8 mouse cellular contexts compared by ENCODE assay signal in the genomic region with DNA sequence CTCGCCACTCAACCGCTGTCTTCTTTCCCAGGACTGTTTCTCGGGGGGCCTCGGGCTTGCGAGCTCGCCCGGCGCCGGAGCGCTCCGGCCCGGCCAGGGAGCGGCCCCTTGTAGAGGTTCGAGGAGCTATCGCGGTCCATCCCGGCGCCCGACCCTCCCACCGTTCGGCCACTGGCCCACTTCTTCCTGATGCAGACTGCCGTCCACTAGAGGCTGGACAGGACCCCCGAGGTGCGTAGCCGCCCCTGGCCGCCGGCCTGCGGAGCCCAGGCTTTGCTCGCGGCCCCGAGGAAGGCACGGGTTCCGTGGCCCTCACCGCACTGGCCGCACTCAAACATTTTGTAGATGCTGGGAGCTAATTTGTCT. TPM values are rescaled to one million over a fixed set of nuclear protein-coding genes. Genes with fewer than 3 reads are reported as not detected.
DNase-seq lines count a peak whose midpoint lies in the region; ATAC-seq lines count a peak whose summit lies in the region.

No protein-coding gene starts in this region.

- H3K9ac ChIP-seq in liver, embryonic 13.5 days: peak overlapping the region; percentile 81
- peak overlapping the region; percentile 79 for H3K9ac ChIP-seq in neural tube, embryonic 13.5 days

- DNase-seq in kidney, adult 9 months: peak; percentile 6
- no peak for DNase-seq in kidney, adult 11 months
- peak; percentile 36 for DNase-seq in CD4-positive helper T cell, adult 2 months (ENCODE audit: low read depth, low spot score)
- peak; percentile 21 for DNase-seq in cerebellum, adult 11 months
- peak; percentile 9 for DNase-seq in liver, embryonic 13.5 days
- DNase-seq in gastrocnemius, postnatal 36 days: no peak

- peak overlapping the region; percentile 88 for H3K27ac ChIP-seq in liver, embryonic 13.5 days
- peak overlapping the region; percentile 92 for H3K27ac ChIP-seq in neural tube, embryonic 13.5 days (replicated peaks)

- H3K27me3 ChIP-seq in liver, embryonic 13.5 days: peaks cover 28% of the 10 kb centered on the region
- H3K27me3 ChIP-seq in neural tube, embryonic 13.5 days: peaks cover 87% of the 10 kb centered on the region

- WGBS in liver, embryonic 13.5 days (ENCODE audit: insufficient replicate concordance): 5% methylated on average over 32 of the region's 35 CpGs
- 15% methylated on average over 23 of the region's 35 CpGs for WGBS in neural tube, embryonic 13.5 days

- intact Hi-C loops in gastrocnemius, postnatal 36 days (cut with DNase I): no loop called here

- peak overlapping the region; percentile 74 for H3K4me3 ChIP-seq in liver, embryonic 13.5 days (replicated peaks)
- peak overlapping the region; percentile 65 for H3K4me3 ChIP-seq in neural tube, embryonic 13.5 days

- H3K36me3 ChIP-seq in liver, embryonic 13.5 days: no peaks in the 10 kb centered on the region
- H3K36me3 ChIP-seq in neural tube, embryonic 13.5 days: no peaks in the 10 kb centered on the region

- peaks cover 11% of the 10 kb centered on the region; the same call in 1 of the 2 replicates for H3K4me1 ChIP-seq in liver, embryonic 13.5 days (replicated peaks)
- H3K4me1 ChIP-seq in neural tube, embryonic 13.5 days (replicated peaks): no peaks in the 10 kb centered on the region; the same call in 1 of the 2 replicates

- H3K4me2 ChIP-seq in liver, embryonic 13.5 days: peak overlapping the region; percentile 77
- H3K4me2 ChIP-seq in neural tube, embryonic 13.5 days: peak overlapping the region; percentile 57

- ATAC-seq in granulocyte monocyte progenitor cell, adult 5-6 weeks (replicated peaks; ENCODE audit: poor library complexity, severe bottlenecking): 0 out of 2 replicates have a peak, but pooled peaks have one; percentile 1
- ATAC-seq in liver, embryonic 13.5 days (ENCODE audit: low read depth): no peak; the same call in 1 of the 2 replicates
- peak; percentile 25; the same call in 1 of the 2 replicates for ATAC-seq in neural tube, embryonic 13.5 days (ENCODE audit: low read depth)

- no peaks in the 10 kb centered on the region for H3K9me3 ChIP-seq in liver, embryonic 13.5 days (replicated peaks)
- no peaks in the 10 kb centered on the region for H3K9me3 ChIP-seq in neural tube, embryonic 13.5 days

RNA-seq across cellular contexts. Expression of gene Klhl15, which starts 0.8 kb away (rescaled TPM):
- total RNA-seq in granulocyte monocyte progenitor cell, adult 5-6 weeks (2014; fragmentation: Nextera tagmentation): 8.2 and 15.5 TPM in 2 replicates
- total RNA-seq in granulocyte monocyte progenitor cell, adult 5-6 weeks (2017): 10.0 and 10.3 TPM in 2 replicates
- polyA plus RNA-seq in liver, embryonic 13.5 days (2015; fragmentation: Nextera tagmentation; extraction: Ambion mirVana): 3.8 and 4.8 TPM in 2 replicates
- polyA plus RNA-seq in neural tube, embryonic 13.5 days (2015; fragmentation: Nextera tagmentation; extraction: Ambion mirVana): 7.8 and 8.7 TPM in 2 replicates
- 1 to 10 TPM; 4.7 to 5.7 TPM for total RNA-seq in gastrocnemius, postnatal 36 days (2021)

RNA-seq across cellular contexts. Expression of gene Eif2s3x, which starts 22.5 kb away (rescaled TPM):
- total RNA-seq in granulocyte monocyte progenitor cell, adult 5-6 weeks (2014; fragmentation: Nextera tagmentation): 148 TPM in 2 replicates
- 166 and 189 TPM in 2 replicates for total RNA-seq in granulocyte monocyte progenitor cell, adult 5-6 weeks (2017)
- polyA plus RNA-seq in liver, embryonic 13.5 days (2015; fragmentation: Nextera tagmentation; extraction: Ambion mirVana): 52.6 and 71.1 TPM in 2 replicates
- polyA plus RNA-seq in neural tube, embryonic 13.5 days (2015; fragmentation: Nextera tagmentation; extraction: Ambion mirVana): 93.5 and 93.9 TPM in 2 replicates
- 100 to 1,000 TPM in 1 of 2 experiments, 10 to 100 TPM in 1; 78.3 to 120 TPM for total RNA-seq in gastrocnemius, postnatal 36 days (2021)

Comparison
In these comparisons a context has a peak if more than half of its experiments do, and no peak if none do; other contexts are left out.
1. DNase-seq: peak in kidney, adult 9 months (single experiment), CD4-positive helper T cell, adult 2 months (single experiment), cerebellum, adult 11 months (single experiment) and liver, embryonic 13.5 days (single experiment); none in kidney, adult 11 months (single experiment) and gastrocnemius, postnatal 36 days (0 of 2).